Mouse (Mus musculus) yolk sac, embryonic 10.5 days (tissue): ENCODE measurements at regions not wholly inside any gene's neighbourhood (a gene's known extent, or its start where the extent isn't known, plus 50 kb on each side); places are given as distances from the start of the nearest gene placed in this dataset.
A peak's percentile ranks its signal among the peaks of the same experiment; 100 is the strongest.

Experiments
- DNase-seq: peaks from one replicate; pipeline ENCODE4 v3.0.0-alpha.2; 2017; ENCODE audit warnings: low spot score

DNA sequence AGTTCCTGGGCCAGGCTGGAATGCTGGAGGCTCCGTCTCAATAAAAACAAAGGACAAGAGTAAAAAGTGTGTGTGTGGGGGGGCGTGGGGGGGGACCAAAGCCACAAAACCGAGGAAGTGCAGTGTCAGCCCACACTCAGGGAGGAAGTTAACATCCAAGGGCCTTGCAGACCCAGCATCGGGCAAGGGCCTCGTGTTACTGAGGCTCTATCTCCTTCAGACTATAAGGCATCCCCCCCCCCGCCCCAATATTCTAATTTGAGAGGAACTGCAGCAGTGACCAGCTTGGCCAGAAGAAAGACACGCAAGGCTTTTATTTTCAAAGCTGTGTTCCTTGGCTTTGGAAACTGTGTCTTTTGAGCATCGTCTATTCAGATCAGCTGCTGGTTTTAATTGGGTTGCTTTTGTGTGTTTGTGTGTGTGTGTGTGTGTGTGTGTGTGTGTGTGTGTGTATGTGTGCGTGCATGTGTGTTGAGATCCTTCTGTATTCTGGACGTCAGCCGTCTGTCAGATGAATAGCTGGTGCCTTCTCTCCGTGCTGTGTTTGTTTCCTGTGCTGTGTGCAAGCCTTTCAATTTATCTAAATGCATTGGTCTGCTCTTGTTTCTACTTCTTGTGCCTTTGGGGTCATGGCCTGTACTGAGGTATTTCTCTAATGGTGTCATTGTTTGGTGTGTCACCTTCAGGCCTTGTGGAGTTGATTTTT, 491.7 kb downstream of the Vrk1 start:
- no peak for DNase-seq

- no peak for DNase-seq
Observed at GRCm38 (mm10) chr12:106504285-106504684, 494.3 kb downstream of the Vrk1 start.

DNA sequence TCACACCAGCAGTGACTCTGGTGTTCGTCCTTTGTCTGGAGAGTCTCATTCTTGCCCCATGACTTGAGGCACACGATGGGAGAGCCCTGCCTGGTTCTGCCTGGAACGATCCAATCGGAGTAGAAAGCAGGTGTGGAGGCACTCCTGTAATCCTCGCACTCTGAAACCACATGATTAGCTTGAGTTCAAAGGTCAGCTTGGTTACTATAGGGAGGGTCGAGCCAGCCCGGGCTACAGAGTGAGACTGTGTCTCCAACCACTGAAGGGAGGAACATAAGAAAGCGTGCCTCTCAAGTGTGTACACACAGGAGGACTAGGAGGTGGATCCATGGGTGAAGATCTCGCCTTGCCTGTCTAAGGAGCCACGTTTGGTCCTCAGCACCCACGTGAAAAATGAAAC, 504.0 kb downstream of the Vrk1 start:
- peak; percentile 4 for DNase-seq

GRCm38 (mm10) chr12:106515257-106515788, 505.3 kb downstream of the Vrk1 start:
- DNase-seq: no peak

GRCm38 (mm10) chr12:106519141-106519540, 509.1 kb downstream of the Vrk1 start:
- no peak for DNase-seq

DNA sequence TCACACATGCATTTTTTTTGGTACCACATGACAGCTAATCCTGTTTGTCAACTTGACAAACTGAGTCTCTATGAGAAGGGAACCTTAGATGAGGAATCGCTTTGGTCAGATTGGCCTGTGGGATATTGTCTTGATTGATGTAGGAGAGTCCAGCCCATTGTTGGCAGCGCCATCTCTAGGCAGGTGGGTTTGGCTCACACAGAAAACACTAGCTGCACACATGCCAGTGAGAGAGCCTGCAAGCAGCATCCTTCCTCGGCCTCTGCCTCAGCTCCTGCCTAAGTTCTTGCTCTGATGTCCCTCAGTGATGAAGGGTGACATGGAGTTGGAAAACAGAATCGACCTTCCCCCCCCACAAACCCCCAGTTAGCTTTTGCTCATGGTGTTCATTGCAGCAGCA, 514.4 kb downstream of the Vrk1 start:
- DNase-seq: no peak

- DNase-seq: no peak
Observed at GRCm38 (mm10) chr12:106527116-106527515, 517.1 kb downstream of the Vrk1 start.

GRCm38 (mm10) chr12:106527699-106528434, 517.8 kb downstream of the Vrk1 start:
- peak; percentile 9 for DNase-seq

GRCm38 (mm10) chr12:106528521-106528920, 518.5 kb downstream of the Vrk1 start:
- no peak for DNase-seq

DNA sequence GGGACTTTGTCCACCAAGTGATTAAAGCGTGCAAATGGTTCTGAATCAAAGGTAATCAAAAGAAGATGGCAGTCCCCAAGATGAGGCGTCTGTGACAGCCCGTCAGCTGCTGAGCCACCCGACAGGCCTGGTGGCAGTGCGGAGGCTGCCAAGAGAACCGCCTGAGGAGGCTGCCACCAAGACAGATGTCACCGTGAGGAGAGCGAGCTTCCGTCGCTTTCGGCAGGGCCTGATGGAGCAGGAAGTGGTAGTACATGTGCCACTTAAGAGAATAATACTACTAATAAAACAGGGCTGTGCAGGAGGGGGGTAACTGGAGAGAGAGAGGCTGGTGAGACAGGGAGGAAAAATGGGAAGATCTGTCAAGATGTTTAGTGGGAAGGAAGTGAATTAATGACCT, 519.1 kb downstream of the Vrk1 start:
- no peak for DNase-seq

DNA sequence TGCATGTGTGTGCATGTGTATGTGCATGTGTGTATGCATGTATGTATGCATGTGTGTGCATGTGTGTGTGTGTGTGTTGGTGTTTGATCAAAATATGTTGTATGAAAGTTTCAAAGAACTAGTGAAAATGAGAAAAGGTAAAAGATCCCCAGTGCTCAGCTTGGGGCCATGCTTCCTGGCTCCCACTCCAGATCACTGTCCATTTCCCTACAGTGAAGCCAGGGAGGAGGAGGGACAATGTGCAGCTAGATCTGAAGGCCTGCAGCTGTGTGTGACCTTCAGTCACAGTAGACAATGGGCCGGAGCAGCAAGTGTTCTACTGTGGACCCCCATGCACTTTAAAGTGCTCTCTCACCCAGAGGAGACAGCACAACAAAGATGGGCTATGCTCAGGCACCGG, 525.1 kb downstream of the Vrk1 start:
- no peak for DNase-seq

DNA sequence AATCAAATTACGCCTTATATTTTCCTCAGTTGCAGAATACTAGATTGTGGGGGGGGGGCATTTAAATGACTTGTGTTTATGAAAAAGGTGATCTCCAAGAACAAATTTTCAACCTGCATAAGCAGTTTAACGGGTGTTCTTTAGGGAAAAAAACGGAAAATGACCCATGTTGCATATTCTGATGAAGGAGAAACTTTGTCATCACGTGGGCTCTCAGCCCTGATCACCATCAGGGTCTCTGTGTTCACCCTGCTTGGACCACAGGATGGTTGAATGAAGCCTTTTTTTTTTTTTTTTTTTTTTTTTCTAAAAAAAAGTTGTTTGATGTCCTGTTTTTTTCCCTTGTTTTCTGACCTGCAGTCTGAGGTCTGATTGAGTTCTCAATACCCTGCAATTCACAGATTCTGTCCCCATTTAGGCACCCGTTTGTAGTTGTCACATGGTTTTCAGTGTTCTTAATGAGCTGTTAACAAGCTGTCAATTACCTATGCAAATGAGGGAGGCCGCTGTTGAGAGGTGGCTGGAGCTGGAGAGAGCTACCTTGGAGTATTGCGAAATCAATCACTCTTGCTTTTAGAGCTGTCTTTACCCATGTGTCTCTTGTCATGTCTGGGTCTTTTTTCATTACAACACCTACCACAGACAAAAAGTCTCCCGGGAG, 525.7 kb downstream of the Vrk1 start:
- no peak for DNase-seq

DNA sequence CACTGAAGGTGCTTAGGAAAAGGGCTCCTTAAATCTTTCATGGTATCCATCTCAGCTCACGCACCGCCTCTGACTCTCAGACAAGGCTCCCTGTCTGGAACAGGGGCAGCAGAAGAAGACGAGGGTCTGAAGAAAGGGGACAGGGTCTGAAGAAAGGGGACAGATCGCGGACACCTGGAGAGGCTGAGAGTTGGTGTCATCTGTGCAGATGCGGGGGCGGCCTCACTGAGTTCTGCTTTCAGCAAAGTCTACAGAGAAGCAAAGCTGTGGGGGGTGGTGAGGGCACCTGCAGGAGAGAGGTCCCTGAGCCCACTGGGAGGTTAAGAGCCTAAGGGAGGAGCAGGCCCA, 526.2 kb downstream of the Vrk1 start:
- no peak for DNase-seq

DNA sequence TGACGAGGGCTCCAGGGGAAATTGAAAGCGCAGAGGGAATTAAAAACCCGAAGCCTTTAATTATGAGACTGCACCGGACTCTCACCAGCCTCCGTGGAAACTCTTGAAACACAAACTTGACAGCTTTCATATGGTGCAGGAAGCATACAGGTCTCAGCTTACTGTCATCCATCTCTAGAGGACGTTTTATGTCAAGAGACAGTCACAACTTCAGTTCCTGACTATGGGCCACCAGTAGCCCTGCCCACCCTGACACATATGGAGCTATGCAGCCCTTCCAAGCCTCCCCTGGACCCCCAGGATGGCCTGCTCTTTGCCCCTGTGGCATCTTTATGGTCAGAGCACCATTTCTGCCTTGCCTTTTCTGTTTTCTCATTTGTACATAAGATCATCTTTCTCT, 530.0 kb downstream of the Vrk1 start:
- no peak for DNase-seq

- DNase-seq: no peak
Observed at GRCm38 (mm10) chr12:106559566-106559965, 549.5 kb downstream of the Vrk1 start.

DNA sequence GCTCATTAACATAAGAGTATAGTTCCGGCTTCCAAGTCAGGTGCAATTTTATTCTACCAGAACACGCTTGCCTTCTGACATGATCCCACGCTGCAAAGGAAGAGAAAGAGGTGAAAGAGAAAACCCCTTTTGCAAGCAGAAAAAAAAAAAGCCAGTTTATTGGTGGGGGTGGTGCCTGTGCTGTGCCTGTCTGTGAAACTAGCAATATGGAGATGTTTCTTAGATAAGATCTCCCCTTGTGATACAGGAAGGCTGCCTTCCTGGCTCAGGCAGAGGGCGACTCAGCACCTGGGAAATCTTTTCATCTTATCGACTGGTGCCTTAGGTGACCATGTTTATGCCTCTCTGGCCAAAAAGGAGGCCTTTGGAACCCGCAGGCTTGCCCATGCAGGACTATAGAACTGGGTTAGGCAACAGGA, 555.2 kb downstream of the Vrk1 start:
- DNase-seq: no peak

GRCm38 (mm10) chr12:106566361-106566760, 556.3 kb downstream of the Vrk1 start:
- no peak for DNase-seq

GRCm38 (mm10) chr12:106567116-106567515, 557.1 kb downstream of the Vrk1 start:
- no peak for DNase-seq

- no peak for DNase-seq
Observed at GRCm38 (mm10) chr12:106568541-106569085, 558.6 kb downstream of the Vrk1 start.

DNA sequence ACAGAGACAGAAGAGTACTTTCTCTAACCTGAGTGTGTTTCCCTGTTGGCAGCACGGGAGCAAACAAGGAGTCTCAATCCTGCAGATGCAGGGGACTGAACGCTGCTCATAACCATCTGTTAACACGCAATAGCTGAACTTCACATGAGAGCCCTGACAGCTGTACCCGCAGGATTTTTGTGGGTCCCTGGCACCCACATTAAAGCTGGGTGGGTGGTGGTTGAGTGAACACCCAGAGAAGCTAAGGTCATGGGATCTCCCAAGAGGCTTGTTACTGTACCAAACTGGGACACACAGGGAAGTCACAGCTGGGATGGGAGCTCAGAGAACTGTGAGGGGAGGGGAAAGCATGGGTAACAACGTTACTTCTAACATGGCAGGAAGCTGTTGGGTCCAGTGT, 562.9 kb downstream of the Vrk1 start:
- DNase-seq: no peak

GRCm38 (mm10) chr12:106582760-106583159, 572.7 kb downstream of the Vrk1 start:
- DNase-seq: no peak

DNA sequence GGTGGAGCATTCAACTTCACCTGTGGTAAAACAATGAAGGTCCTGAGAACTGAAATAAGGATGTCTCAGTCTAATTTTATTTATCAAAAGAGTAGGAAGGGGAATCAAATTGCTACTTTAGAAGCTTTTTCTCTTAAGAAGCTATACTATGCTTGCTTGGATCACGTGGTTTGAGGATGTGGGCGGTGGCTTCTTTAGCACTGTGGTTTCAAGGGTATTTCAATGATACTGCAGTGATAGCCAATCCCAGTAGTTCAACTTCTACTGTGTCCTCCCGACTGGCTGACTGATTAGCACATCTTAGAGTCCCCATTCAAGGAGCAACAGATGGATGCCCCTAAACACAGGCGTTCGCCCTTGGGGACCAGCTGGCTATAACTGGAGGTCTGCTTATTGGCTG, 575.6 kb downstream of the Vrk1 start:
- DNase-seq: no peak

DNA sequence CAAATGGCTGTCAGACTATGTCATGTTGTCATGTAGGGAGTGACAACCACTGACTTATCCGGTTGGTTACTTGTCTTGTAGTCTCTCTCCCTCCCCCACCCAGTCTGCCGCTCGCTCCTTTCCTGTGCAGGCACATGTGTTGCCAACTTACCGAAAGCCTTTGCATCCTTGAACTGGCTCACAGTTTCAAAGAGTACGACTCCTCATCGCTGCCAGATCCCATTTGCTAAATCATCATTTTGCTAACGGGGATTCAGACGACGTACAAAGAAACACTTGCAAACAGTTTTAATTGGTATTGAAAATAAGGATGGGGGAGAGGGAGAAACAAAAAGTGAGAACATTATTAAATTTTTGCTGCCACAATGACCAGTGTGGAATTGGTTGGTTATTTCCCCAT, 582.7 kb downstream of the Vrk1 start:
- no peak for DNase-seq
